Mouse (Mus musculus) lung, embryonic 14.5 days (tissue): ENCODE measurements at regions not wholly inside any gene's neighbourhood (a gene's known extent, or its start where the extent isn't known, plus 50 kb on each side); places are given as distances from the start of the nearest gene placed in this dataset.

Experiments used
- ATAC-seq: fragments of 200-750 bp; cut with Nextera tagmentation; 2 replicates; pipeline ENCODE4 v1.8.0; 2017; ENCODE audit warnings: mild to moderate bottlenecking, moderate TSS enrichment, moderate library complexity; ENCODE audit not compliant: insufficient read depth
- DNase-seq: peaks from one replicate; pipeline ENCODE4 v3.0.0-alpha.2; 2015
- H3K27ac ChIP-seq: fragments of 300-500 bp; sonication (generic); 2 replicates; pipeline ENCODE4 v1.5.1; 2014; ENCODE audit warnings: low read depth, mild to moderate bottlenecking, moderate library complexity
- H3K27me3 ChIP-seq: fragments of 300-500 bp; sonication (generic); 2 replicates; pipeline ENCODE4 v1.6.1; 2014; ENCODE audit warnings: low read length, control low read depth; ENCODE audit not compliant: insufficient read depth
- H3K36me3 ChIP-seq: fragments of 300-500 bp; sonication (generic); 2 replicates; pipeline ENCODE4 v1.6.1; 2014; ENCODE audit warnings: control low read depth; ENCODE audit not compliant: insufficient read depth
- H3K4me1 ChIP-seq: fragments of 300-500 bp; sonication (generic); 2 replicates; pipeline ENCODE4 v1.6.1; 2014; ENCODE audit warnings: antibody characterized with exemption, control low read depth; ENCODE audit not compliant: insufficient read depth
- H3K4me2 ChIP-seq: fragments of 300-500 bp; sonication (generic); 2 replicates; pipeline ENCODE4 v1.6.1; 2014; ENCODE audit warnings: mild to moderate bottlenecking
- H3K4me3 ChIP-seq: fragments of 300-500 bp; sonication (generic); 2 replicates; pipeline ENCODE4 v1.5.1; 2014; ENCODE audit warnings: low read depth, low read length
- H3K9ac ChIP-seq: fragments of 300-500 bp; sonication (generic); 2 replicates; pipeline ENCODE4 v1.6.1; 2014
- H3K9me3 ChIP-seq: fragments of 300-500 bp; sonication (generic); 2 replicates; pipeline ENCODE4 v1.6.1; 2016; ENCODE audit warnings: low read depth, low read length, control low read depth
- CTCF ChIP-seq: IDR thresholded peaks from 2 replicates; pipeline ENCODE4 v1.5.1; 2016; ENCODE audit warnings: antibody characterized with exemption, low read depth
- WGBS: fragments of 180-500 bp; shearing (Covaris S2); extraction: QIAGEN DNeasy Blood & Tissue Kit; methylation state at CpG from one replicate; pipeline ENCODE4 v1.1.7; 2014; 5-methylcytosine and 5-hydroxymethylcytosine counted together

DNA sequence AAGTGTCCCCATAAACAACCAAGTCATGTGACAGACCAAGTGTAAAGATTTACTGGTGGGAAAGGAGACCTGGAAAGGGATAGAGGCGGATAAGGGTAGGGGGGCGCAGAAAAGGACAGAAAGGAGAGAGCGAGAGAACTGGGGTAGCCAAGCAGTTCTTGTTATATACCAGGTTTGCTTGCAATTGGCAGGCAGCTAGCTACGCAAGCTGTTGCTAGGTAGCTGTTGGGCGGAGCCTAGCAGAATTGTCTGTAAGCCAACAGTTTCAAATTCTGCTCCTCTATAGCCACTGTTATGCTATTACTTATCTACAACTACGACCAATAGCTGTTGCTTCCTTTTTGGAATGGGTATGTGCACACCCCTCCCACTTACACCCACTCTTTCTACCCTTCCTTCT is 88.3 kb upstream of the Dscam start:
- H3K4me3 ChIP-seq, result no peak overlapping the region
- ATAC-seq (no peak), DNase-seq (peak; percentile 36)
- no peak overlapping the region for H3K27ac ChIP-seq
- H3K27me3 ChIP-seq, result no peaks in the 10 kb centered on the region
- no peak overlapping the region for H3K9ac ChIP-seq
- no peak overlapping the region for H3K4me2 ChIP-seq
- 73% methylated on average over 6 of the region's 6 CpGs for WGBS
- TF ChIP-seq CTCF, result no peak
- H3K9me3 ChIP-seq, result no peaks in the 10 kb centered on the region
- no peaks in the 10 kb centered on the region for H3K4me1 ChIP-seq
- no peaks in the 10 kb centered on the region for H3K36me3 ChIP-seq

DNA sequence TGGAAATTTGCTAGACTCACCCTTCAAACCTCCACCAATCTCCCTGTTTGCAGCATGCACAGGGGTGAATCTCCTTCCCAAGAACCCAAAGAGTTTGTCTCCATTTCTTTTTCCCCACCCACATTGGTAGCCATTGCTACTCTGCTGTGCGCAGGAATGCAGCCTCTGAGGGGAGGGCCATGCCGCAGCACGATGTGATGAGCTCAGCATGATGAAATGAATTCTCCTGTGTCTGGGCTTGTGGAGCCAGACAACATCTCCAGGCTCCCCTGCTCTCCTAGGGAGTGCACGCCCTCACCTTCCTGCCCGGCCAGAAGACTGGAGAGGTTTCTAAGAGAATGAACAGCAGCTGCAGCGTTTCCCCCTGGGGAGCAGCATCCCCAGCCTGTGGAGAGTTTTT is 92.9 kb upstream of the Dscam start:
- no peak overlapping the region for H3K4me3 ChIP-seq
- TF ChIP-seq CTCF, result no peak
- no peaks in the 10 kb centered on the region for H3K9me3 ChIP-seq
- H3K4me2 ChIP-seq, result no peak overlapping the region
- WGBS, result 17% methylated on average over 6 of the region's 6 CpGs
- H3K27me3 ChIP-seq, result no peaks in the 10 kb centered on the region
- H3K4me1 ChIP-seq, result no peaks in the 10 kb centered on the region
- no peak overlapping the region for H3K9ac ChIP-seq
- DNase-seq (no peak), ATAC-seq (no peak)
- H3K36me3 ChIP-seq, result no peaks in the 10 kb centered on the region
- no peak overlapping the region for H3K27ac ChIP-seq

DNA sequence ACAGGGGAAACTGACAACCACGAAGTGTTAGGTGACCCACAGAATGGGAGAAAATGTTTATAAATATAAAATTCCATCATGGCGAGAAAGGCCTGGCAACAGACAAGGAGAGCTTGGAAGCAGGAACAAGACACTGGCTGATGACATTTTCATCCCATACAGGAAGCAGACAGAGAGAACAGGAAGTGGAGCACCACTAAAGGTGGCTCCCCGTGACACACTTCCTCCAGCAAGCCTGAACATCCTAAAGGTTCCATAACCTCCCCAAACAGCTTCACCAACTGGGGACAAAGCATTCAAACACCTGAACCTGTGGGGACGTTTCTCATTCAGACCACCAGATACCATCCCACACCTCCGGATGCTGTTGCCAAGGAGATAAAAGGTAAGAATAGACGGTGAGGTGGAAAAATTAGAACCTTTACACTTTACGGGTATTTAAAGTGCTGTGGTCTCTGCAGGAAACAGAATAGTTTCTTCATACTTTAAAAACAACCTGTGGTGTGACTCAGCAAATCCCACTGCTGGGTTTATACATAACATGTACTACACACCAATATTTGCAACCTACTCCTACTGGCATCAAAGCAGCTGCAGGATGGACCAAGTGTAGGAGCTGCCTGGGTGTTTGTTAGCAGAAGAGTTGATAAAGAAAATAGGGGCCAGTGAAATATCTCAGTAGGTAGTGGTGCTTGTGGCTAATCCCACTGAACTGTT is 86.0 kb upstream of the Bace2 start:
- no peak for TF ChIP-seq CTCF
- no peak overlapping the region for H3K9ac ChIP-seq
- no peak overlapping the region for H3K27ac ChIP-seq
- 84% methylated on average over 7 of the region's 7 CpGs for WGBS
- H3K4me3 ChIP-seq, result no peak overlapping the region
- ATAC-seq (no peak), DNase-seq (no peak)
- H3K27me3 ChIP-seq, result no peaks in the 10 kb centered on the region
- H3K9me3 ChIP-seq, result no peaks in the 10 kb centered on the region
- no peaks in the 10 kb centered on the region for H3K36me3 ChIP-seq
- H3K4me2 ChIP-seq, result no peak overlapping the region
- H3K4me1 ChIP-seq, result no peaks in the 10 kb centered on the region

DNA sequence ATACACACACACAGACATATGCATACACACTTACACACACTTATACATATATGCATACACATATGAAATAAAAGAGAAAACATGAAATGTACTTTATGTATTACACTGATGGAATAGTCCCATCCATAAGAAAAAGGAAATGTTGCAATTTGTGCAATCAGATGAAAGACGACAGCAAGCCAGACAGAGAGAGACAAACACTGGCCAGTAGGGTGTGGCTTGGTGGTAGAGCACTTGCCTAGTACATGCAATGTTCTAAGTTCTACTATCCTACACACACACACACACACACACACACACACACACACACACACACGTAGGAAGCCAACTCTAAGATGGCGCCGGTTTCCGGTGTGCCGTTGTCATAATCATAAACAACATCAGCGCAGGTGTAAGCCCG is 85.3 kb upstream of the Bace2 start:
- Histone ChIP-seq H3K27me3 (no peaks in the 10 kb centered on the region), H3K4me3 (no peak overlapping the region), H3K9ac (no peak overlapping the region), H3K9me3 (no peaks in the 10 kb centered on the region), H3K36me3 (no peaks in the 10 kb centered on the region), H3K4me2 (no peak overlapping the region), H3K27ac (no peak overlapping the region), H3K4me1 (no peaks in the 10 kb centered on the region)
- ATAC-seq (no peak), DNase-seq (no peak)
- 77% methylated on average over 8 of the region's 8 CpGs for WGBS
- no peak for TF ChIP-seq CTCF

DNA sequence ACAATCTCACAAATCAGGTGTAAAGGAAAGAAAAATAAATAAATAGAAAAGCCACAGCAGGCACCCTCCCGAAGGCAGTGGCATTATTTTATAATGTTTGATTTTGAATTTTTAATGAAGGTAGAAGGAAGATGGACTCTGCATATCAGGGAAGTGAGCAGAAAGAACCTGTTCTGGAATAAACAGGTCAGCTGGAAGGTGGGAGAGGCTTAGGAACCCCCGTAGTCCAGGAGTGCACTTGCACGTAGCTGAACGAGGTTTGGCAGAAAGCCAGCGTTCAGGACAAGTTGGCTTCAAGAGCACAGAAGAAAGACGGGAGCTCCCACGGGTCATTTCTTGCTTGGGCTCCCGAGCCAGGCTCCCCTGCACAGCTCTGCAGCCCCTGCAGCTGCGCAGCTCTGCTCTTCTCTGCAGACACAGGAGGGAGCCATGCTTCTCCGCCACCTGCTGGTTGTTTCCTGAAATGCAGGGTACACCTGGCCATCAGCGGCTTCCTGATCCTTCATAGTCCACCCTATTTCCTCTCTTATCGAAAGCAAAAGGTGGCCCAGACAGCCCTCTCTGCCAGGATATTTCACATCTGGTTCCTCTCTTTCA is 84.4 kb upstream of the Bace2 start:
- no peak overlapping the region for H3K4me3 ChIP-seq
- no peaks in the 10 kb centered on the region for H3K36me3 ChIP-seq
- TF ChIP-seq CTCF, result peak; percentile 93
- no peak overlapping the region for H3K27ac ChIP-seq
- H3K9ac ChIP-seq, result no peak overlapping the region
- ATAC-seq (peak; percentile 96), DNase-seq (peak; percentile 82)
- H3K9me3 ChIP-seq, result no peaks in the 10 kb centered on the region
- 6% methylated on average over 12 of the region's 12 CpGs for WGBS
- H3K4me1 ChIP-seq, result no peaks in the 10 kb centered on the region
- peak overlapping the region; percentile 38; the same call in 1 of the 2 replicates for H3K4me2 ChIP-seq
- H3K27me3 ChIP-seq, result no peaks in the 10 kb centered on the region

DNA sequence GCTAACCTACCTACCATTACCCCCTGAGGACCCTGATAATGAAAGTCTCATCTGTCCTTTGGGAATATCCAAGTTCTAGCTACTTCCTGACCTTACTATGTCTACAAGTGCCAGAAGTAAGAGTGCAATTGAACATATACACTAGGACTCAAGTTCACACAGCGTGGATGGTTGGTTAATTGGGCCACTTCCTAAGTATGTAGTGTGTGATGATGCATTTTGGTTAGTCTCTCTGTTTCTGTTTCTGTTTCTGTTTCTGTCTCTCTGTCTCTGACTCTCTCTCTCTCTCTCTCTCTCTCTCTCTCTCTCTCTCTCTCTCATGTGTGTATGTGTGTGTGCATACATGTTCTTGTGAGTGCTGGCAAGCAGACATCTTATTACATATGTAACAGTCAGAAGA is 77.6 kb upstream of the Bace2 start:
- no peaks in the 10 kb centered on the region for H3K4me1 ChIP-seq
- no peak overlapping the region for H3K9ac ChIP-seq
- no peak overlapping the region for H3K27ac ChIP-seq
- TF ChIP-seq CTCF, result no peak
- H3K4me2 ChIP-seq, result no peak overlapping the region
- DNase-seq (no peak), ATAC-seq (no peak)
- no peaks in the 10 kb centered on the region for H3K27me3 ChIP-seq
- H3K9me3 ChIP-seq, result no peaks in the 10 kb centered on the region
- WGBS, result 67% methylated on average over 1 of the region's 1 CpGs
- H3K4me3 ChIP-seq, result no peak overlapping the region
- no peaks in the 10 kb centered on the region for H3K36me3 ChIP-seq

DNA sequence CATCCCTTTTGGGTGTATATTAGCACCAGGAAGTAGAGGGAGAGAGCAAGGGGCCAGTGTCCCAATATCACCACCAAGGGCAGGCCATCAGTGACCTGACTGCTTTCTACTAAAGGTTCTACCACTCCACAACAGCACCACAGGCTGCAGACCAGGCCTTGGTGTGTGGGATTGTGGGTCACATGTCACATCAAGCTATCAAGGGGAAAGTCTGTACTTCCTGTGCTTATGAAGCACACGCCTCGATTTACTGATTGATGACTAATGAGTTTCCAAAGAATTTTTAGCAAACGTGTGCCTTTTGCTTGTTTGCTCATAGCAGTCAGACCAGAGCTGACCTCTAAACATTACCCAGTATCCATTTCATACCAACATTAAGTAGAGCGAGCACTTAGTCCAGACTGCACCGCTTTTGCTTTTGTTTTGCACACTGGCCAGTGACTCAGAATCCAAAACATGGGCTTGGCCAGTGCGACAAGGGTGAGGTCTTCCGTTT is 74.9 kb upstream of the Bace2 start:
- H3K9ac ChIP-seq, result no peak overlapping the region
- DNase-seq (no peak), ATAC-seq (no peak)
- WGBS, result 78% methylated on average over 7 of the region's 7 CpGs
- H3K9me3 ChIP-seq, result no peaks in the 10 kb centered on the region
- no peaks in the 10 kb centered on the region for H3K36me3 ChIP-seq
- H3K4me2 ChIP-seq, result no peak overlapping the region
- H3K27ac ChIP-seq, result no peak overlapping the region
- H3K4me3 ChIP-seq, result no peak overlapping the region
- TF ChIP-seq CTCF, result no peak
- H3K27me3 ChIP-seq, result no peaks in the 10 kb centered on the region
- no peaks in the 10 kb centered on the region for H3K4me1 ChIP-seq
